Mouse (Mus musculus) heart, postnatal 25 days (tissue): ENCODE data around the gene Ddx17. TPM values are rescaled to one million over a fixed set of nuclear protein-coding genes. Genes with fewer than 3 reads are reported as not detected.

ENCODE experiments used
- microRNA-seq: library from miRNA; unstranded; fragments of <30 nt; microRNA quantifications from one replicate; pipeline ENCODE4 v1.2.0, GENCODE M21; 2022
- total RNA-seq, 2 experiments: library from RNA; stranded (reverse); gene quantifications; 2 replicates each; pipeline ENCODE4 v1.2.3; 2021

The Ddx17 gene
- total RNA-seq, 2 experiments from 2014 or later, result 96.7 to 105 TPM

Small RNAs within 50 kb of the gene (microRNA-seq; reads per million reads assigned to microRNA genes)
- not detected for gene Gm27903

Other genes starting within 250 kb of the Ddx17 start
- 1 to 10 TPM; 9.6 to 9.9 TPM for gene Pla2g6, start 218.4 kb downstream of the Ddx17 start, total RNA-seq
- 1 to 10 TPM; 8.1 to 8.3 TPM for gene Maff, start 200.1 kb downstream of the Ddx17 start, total RNA-seq
- 10 to 100 TPM; 43.0 to 46.7 TPM for gene Tmem184b, start 143.2 kb downstream of the Ddx17 start, total RNA-seq
- 10 to 100 TPM; 48.4 to 54.0 TPM for gene Csnk1e, start 91.2 kb downstream of the Ddx17 start, total RNA-seq
- not detected for gene Kcnj4, start 41.5 kb downstream of the Ddx17 start, total RNA-seq
- 1 to 10 TPM; 7.6 to 8.2 TPM for gene Kdelr3, start 30.3 kb downstream of the Ddx17 start, total RNA-seq
- under 1 TPM in 1 of 2 experiments, not detected in 1; 0.10 TPM for gene Dmc1, start 58.4 kb upstream of the Ddx17 start, total RNA-seq
- gene Fam227a, start 112.2 kb upstream of the Ddx17 start, total RNA-seq, result 1 to 10 TPM in 1 of 2 experiments, under 1 TPM in 1; 0.84 to 1.3 TPM
- 10 to 100 TPM; 22.9 to 25.9 TPM for gene Cby1, start 112.5 kb upstream of the Ddx17 start, total RNA-seq
- 100 to 1,000 TPM; 120 to 122 TPM for gene Tomm22, start 124.1 kb upstream of the Ddx17 start, total RNA-seq
- 10 to 100 TPM; 23.6 to 26.4 TPM for gene Josd1, start 141.2 kb upstream of the Ddx17 start, total RNA-seq
- gene Gtpbp1, start 144.1 kb upstream of the Ddx17 start, total RNA-seq, result 10 to 100 TPM; 27.2 to 31.8 TPM
- 10 to 100 TPM; 79.3 to 80.7 TPM for gene Sun2, start 195.8 kb upstream of the Ddx17 start, total RNA-seq
- gene Dnal4, start 231.1 kb upstream of the Ddx17 start, total RNA-seq, result 10 to 100 TPM; 20.5 to 22.9 TPM